Mouse (Mus musculus): ENCODE measurements around the gene Zer1. TPM values are rescaled to one million over a fixed set of nuclear protein-coding genes. Genes with fewer than 3 reads are reported as not detected.

The Zer1 gene
- polyA plus RNA-seq, 1 experiment, result 11.1 TPM

- no peak for TF ChIP-seq GATA1 (IDR thresholded peaks at IDR 0.05; ENCODE audit: low read length)
Measured at GRCm38 (mm10) chr2:30048699-30049388, 75.5 kb downstream of the Zer1 start, which contains the start of gene Wdr34. Wdr34 (minus strand) TSS chr2:30048881.

GRCm38 (mm10) chr2:30048101-30048501, 76.3 kb downstream of the Zer1 start:
- TF ChIP-seq GATA1 (IDR thresholded peaks at IDR 0.05; ENCODE audit: low read length), result no peak

Other genes with a start within 250 kb of the Zer1 start
- 16.8 and 23.7 TPM in 2 replicates for gene Odf2, start 235.4 kb downstream of the Zer1 start, polyA plus RNA-seq (2012)
- 62.7 and 85.8 TPM in 2 replicates for gene Gle1, start 189.2 kb downstream of the Zer1 start, polyA plus RNA-seq (2012)
- 3.4 and 4.7 TPM in 2 replicates for gene Sptan1, start 159.0 kb downstream of the Zer1 start, polyA plus RNA-seq (2012)
- 29.5 and 36.5 TPM in 2 replicates for gene Wdr34, start 75.7 kb downstream of the Zer1 start, polyA plus RNA-seq (2012)
- gene Set, start 67.2 kb downstream of the Zer1 start, polyA plus RNA-seq (2012), result 618 and 765 TPM in 2 replicates
- gene Pkn3, start 46.9 kb downstream of the Zer1 start, polyA plus RNA-seq (2012), result 26.9 and 29.7 TPM in 2 replicates
- gene Zdhhc12, start 30.9 kb downstream of the Zer1 start, polyA plus RNA-seq (2012), result 42.0 and 45.2 TPM in 2 replicates
- 26.0 and 27.7 TPM in 2 replicates for gene Tbc1d13, start 9.2 kb upstream of the Zer1 start, polyA plus RNA-seq (2012)
- 53.8 and 67.9 TPM in 2 replicates for gene Endog, start 46.9 kb upstream of the Zer1 start, polyA plus RNA-seq (2012)
- 50.7 and 54.1 TPM in 2 replicates for gene Spout1, start 53.9 kb upstream of the Zer1 start, polyA plus RNA-seq (2012)
- gene Kyat1, start 81.3 kb upstream of the Zer1 start, polyA plus RNA-seq (2012), result 4.8 and 16.9 TPM in 2 replicates
- 3.8 and 6.4 TPM in 2 replicates for gene Lrrc8a, start 113.1 kb upstream of the Zer1 start, polyA plus RNA-seq (2012)
- 0.53 and 2.0 TPM in 2 replicates for gene Gm28035, start 116.0 kb upstream of the Zer1 start, polyA plus RNA-seq (2012)
- 0.10 and 0.15 TPM in 2 replicates for gene Phyhd1, start 141.6 kb upstream of the Zer1 start, polyA plus RNA-seq (2012)
- not detected in 2 replicates for gene Gm28038, start 156.5 kb upstream of the Zer1 start, polyA plus RNA-seq (2012)
- 5.8 and 8.4 TPM in 2 replicates for gene Dolk, start 161.7 kb upstream of the Zer1 start, polyA plus RNA-seq (2012)
- 108 and 109 TPM in 2 replicates for gene Nup188, start 161.8 kb upstream of the Zer1 start, polyA plus RNA-seq (2012)
- 38.7 and 40.7 TPM in 2 replicates for gene Sh3glb2, start 234.8 kb upstream of the Zer1 start, polyA plus RNA-seq (2012)
- gene Miga2, start 239.6 kb upstream of the Zer1 start, polyA plus RNA-seq (2012), result 16.3 and 17.9 TPM in 2 replicates